Mouse (Mus musculus) testis, postnatal 10 days (tissue): ENCODE data around the gene Prkce.

ENCODE experiments used
- DNase-seq: peaks from one replicate; pipeline ENCODE4 v3.0.0; 2021; ENCODE audit warnings: low spot score

Gene Prkce

GRCm38 (mm10) chr17:86370106-86370742 is 202.6 kb downstream of the Prkce start:
- no peak for DNase-seq

- DNase-seq = peak; percentile 59
Measured at GRCm38 (mm10) chr17:86371101-86371561, 203.5 kb downstream of the Prkce start.

GRCm38 (mm10) chr17:86376389-86376788 is 208.8 kb downstream of the Prkce start:
- DNase-seq = no peak

- no peak for DNase-seq
Measured at GRCm38 (mm10) chr17:86377863-86378262, 210.3 kb downstream of the Prkce start.

- no peak for DNase-seq
Measured at GRCm38 (mm10) chr17:86378611-86379010, 211.0 kb downstream of the Prkce start.

- DNase-seq = no peak
Measured at GRCm38 (mm10) chr17:86379405-86380137, 212.0 kb downstream of the Prkce start.

GRCm38 (mm10) chr17:86381464-86381863 is 213.9 kb downstream of the Prkce start:
- DNase-seq = no peak

GRCm38 (mm10) chr17:86382885-86383284 is 215.3 kb downstream of the Prkce start:
- DNase-seq = no peak

GRCm38 (mm10) chr17:86383699-86384572 is 216.4 kb downstream of the Prkce start:
- no peak for DNase-seq

- no peak for DNase-seq
Measured at GRCm38 (mm10) chr17:86392475-86392874, 224.9 kb downstream of the Prkce start.

- DNase-seq = no peak
Measured at GRCm38 (mm10) chr17:86393191-86393590, 225.6 kb downstream of the Prkce start.

- DNase-seq = no peak
Measured at GRCm38 (mm10) chr17:86397097-86397496, 229.5 kb downstream of the Prkce start.

- DNase-seq = no peak
Measured at GRCm38 (mm10) chr17:86397647-86398046, 230.1 kb downstream of the Prkce start.

- no peak for DNase-seq
Measured at GRCm38 (mm10) chr17:86398226-86398625, 230.6 kb downstream of the Prkce start.

GRCm38 (mm10) chr17:86400032-86400431 is 232.4 kb downstream of the Prkce start:
- DNase-seq = no peak

- DNase-seq = no peak
Measured at GRCm38 (mm10) chr17:86404795-86405501, 237.4 kb downstream of the Prkce start.

GRCm38 (mm10) chr17:86405644-86406043 is 238.1 kb downstream of the Prkce start:
- no peak for DNase-seq

- DNase-seq = no peak
Measured at GRCm38 (mm10) chr17:86407921-86408613, 240.5 kb downstream of the Prkce start.

- no peak for DNase-seq
Measured at GRCm38 (mm10) chr17:86408614-86409006, 241.0 kb downstream of the Prkce start.

- DNase-seq = no peak
Measured at GRCm38 (mm10) chr17:86409485-86409884, 241.9 kb downstream of the Prkce start.

- DNase-seq = no peak
Measured at GRCm38 (mm10) chr17:86410496-86410895, 242.9 kb downstream of the Prkce start.
